Mouse (Mus musculus) forebrain, postnatal 0 days (tissue): ENCODE measurements at regions not wholly inside any gene's neighbourhood (a gene's known extent, or its start where the extent isn't known, plus 50 kb on each side); places are given as distances from the start of the nearest gene placed in this dataset.

Experiments used
- ATAC-seq: fragments of 200-750 bp; cut with Nextera tagmentation; 2 replicates; pipeline ENCODE4 v1.8.0; 2017; ENCODE audit warnings: mild to moderate bottlenecking, moderate library complexity
- DNase-seq: peaks from one replicate; pipeline ENCODE4 v3.0.0-alpha.2; 2015
- H3K27ac ChIP-seq: fragments of 300-500 bp; sonication (generic); 2 replicates; pipeline ENCODE4 v1.5.1; 2014; ENCODE audit warnings: low read depth, mild to moderate bottlenecking, antibody characterized with exemption, low read length, moderate library complexity, mixed read lengths
- H3K27me3 ChIP-seq: fragments of 300-500 bp; sonication (generic); 2 replicates; pipeline ENCODE4 v1.6.1; 2014; ENCODE audit warnings: mild to moderate bottlenecking, low read length, mixed read lengths; ENCODE audit not compliant: insufficient read depth
- H3K36me3 ChIP-seq: fragments of 300-500 bp; sonication (generic); 2 replicates; pipeline ENCODE4 v1.6.1; 2014; ENCODE audit warnings: mild to moderate bottlenecking, moderate library complexity; ENCODE audit not compliant: insufficient read depth
- H3K4me1 ChIP-seq: fragments of 300-500 bp; sonication (generic); 2 replicates; pipeline ENCODE4 v1.6.1; 2014; ENCODE audit warnings: antibody characterized with exemption; ENCODE audit not compliant: insufficient read depth
- H3K4me2 ChIP-seq: fragments of 300-500 bp; sonication (generic); 2 replicates; pipeline ENCODE4 v1.6.1; 2014; ENCODE audit warnings: low read depth, mild to moderate bottlenecking, moderate library complexity
- H3K4me3 ChIP-seq: fragments of 300-500 bp; sonication (generic); 2 replicates; pipeline ENCODE4 v1.5.1; 2014; ENCODE audit warnings: low read depth, low read length, mixed read lengths
- H3K9ac ChIP-seq: fragments of 300-500 bp; sonication (generic); 2 replicates; pipeline ENCODE4 v1.6.1; 2014; ENCODE audit warnings: mild to moderate bottlenecking
- H3K9me3 ChIP-seq: fragments of 300-500 bp; sonication (generic); 2 replicates; pipeline ENCODE4 v1.6.1; 2016; ENCODE audit warnings: low read length
- CTCF ChIP-seq: sonication (generic); IDR thresholded peaks from 2 replicates; pipeline ENCODE4 v1.5.1; 2016; ENCODE audit warnings: antibody characterized with exemption, control low read depth, low read depth
- WGBS: fragments of 180-500 bp; shearing (Covaris S2); extraction: QIAGEN DNeasy Blood & Tissue Kit; methylation state at CpG from one replicate; pipeline ENCODE4 v1.1.7; 2014; 5-methylcytosine and 5-hydroxymethylcytosine counted together

DNA sequence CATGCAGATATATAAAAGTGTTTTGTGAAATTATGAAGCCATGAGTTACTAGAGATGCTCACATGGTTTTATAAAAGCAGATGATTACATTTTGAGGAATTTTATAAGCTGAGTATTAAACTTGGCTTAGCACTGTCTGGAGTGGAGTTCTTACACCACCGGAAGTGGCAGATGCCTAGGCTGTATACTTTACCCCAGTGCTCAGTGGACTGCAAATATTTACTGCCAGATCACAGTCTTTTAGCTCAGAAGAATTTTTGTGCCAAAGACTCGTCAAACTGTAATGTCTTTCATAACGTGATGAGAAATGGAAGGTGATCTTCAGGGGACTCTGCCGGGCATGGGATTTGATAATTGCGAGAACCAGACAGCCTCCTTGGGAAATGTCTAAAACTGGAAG lies 136.1 kb upstream of the 9330182O14Rik start:
- Histone ChIP-seq H3K4me2 (no peak overlapping the region), H3K36me3 (no peaks in the 10 kb centered on the region), H3K4me1 (no peaks in the 10 kb centered on the region), H3K4me3 (no peak overlapping the region), H3K9ac (no peak overlapping the region), H3K9me3 (no peaks in the 10 kb centered on the region), H3K27me3 (no peaks in the 10 kb centered on the region), H3K27ac (no peak overlapping the region)
- ATAC-seq (no peak), DNase-seq (no peak)
- TF ChIP-seq CTCF, result no peak
- 76% methylated on average over 5 of the region's 5 CpGs for WGBS

DNA sequence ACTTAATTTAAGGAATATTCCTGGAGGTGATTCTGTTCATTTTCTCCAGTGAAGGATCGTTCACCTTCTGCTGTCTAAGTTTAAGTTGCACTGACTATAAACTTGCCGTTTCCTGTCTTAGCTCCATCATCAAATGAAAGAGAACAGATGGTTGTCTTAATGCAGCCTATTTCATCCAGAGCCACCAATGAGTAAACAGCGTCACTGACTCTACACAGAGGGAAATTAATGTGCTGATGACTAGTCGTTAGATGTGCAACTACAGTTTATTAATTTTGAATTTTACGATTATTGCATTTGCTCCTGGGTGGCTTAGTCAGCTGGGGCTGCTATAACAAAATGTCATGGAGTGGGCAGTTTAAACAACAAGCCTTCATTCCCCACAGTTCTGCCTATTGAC lies 134.1 kb upstream of the 9330182O14Rik start:
- no peaks in the 10 kb centered on the region for H3K4me1 ChIP-seq

DNA sequence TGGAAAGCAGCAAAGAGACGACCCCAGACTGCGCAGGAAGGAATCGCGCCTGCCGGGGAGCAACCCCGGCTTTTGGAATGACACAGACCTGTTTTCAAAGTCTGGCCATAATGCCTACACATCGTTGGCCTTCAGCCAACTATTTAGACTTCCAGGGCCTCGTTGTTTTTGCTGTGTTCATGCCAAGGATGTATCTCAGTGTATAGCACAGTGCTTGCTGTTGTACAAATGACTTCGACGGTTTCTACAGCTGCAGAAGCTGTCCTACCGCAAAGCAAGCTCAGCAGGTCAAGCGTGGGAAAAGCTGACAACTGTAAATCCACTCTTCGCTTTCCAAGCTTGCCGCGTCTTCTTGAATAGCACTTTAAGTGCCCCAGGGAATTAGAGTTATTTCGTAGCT lies 129.1 kb upstream of the 9330182O14Rik start:
- ATAC-seq (no peak), DNase-seq (no peak)
- 68% methylated on average over 16 of the region's 16 CpGs for WGBS
- no peaks in the 10 kb centered on the region for H3K36me3 ChIP-seq
- H3K27me3 ChIP-seq, result no peaks in the 10 kb centered on the region
- H3K4me2 ChIP-seq, result no peak overlapping the region
- no peak overlapping the region for H3K9ac ChIP-seq
- H3K4me3 ChIP-seq, result no peak overlapping the region
- H3K4me1 ChIP-seq, result no peaks in the 10 kb centered on the region
- H3K27ac ChIP-seq, result no peak overlapping the region
- no peak for TF ChIP-seq CTCF
- no peaks in the 10 kb centered on the region for H3K9me3 ChIP-seq

More for the DNA sequence above, 134.1 kb upstream of the 9330182O14Rik start:
- no peak overlapping the region for H3K27ac ChIP-seq
- H3K9ac ChIP-seq, result no peak overlapping the region
- no peak overlapping the region for H3K4me3 ChIP-seq
- TF ChIP-seq CTCF, result no peak
- 79% methylated on average over 5 of the region's 5 CpGs for WGBS
- no peak for DNase-seq
- H3K9me3 ChIP-seq, result no peaks in the 10 kb centered on the region
- H3K4me2 ChIP-seq, result no peak overlapping the region
- H3K36me3 ChIP-seq, result no peaks in the 10 kb centered on the region
- H3K27me3 ChIP-seq, result no peaks in the 10 kb centered on the region
- no peak for ATAC-seq

DNA sequence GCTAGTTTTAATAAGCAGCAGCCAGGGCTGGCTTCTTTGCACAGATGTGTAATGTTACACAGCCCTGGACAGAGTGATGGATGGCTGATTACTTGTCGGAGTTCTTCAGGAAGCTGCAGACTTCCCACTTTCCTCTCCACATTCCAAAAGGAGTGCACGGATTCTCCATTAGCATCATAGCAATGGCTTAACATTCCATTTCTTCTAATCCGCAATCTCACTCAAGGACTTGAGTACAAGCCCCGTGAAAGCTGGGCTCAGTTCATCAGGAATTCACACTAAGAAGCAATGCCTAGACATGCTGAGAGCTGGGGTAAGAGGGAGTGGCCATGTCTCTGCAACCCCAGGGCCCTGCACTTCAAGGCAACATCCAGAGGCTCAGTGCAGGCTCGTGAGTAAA lies 126.3 kb upstream of the 9330182O14Rik start:
- DNase-seq (no peak), ATAC-seq (no peak)
- Histone ChIP-seq H3K9me3 (no peaks in the 10 kb centered on the region), H3K4me3 (no peak overlapping the region), H3K27me3 (no peaks in the 10 kb centered on the region), H3K9ac (no peak overlapping the region), H3K27ac (no peak overlapping the region), H3K4me1 (no peaks in the 10 kb centered on the region), H3K4me2 (no peak overlapping the region), H3K36me3 (no peaks in the 10 kb centered on the region)
- WGBS, result 20% methylated on average over 5 of the region's 5 CpGs
- no peak for TF ChIP-seq CTCF

DNA sequence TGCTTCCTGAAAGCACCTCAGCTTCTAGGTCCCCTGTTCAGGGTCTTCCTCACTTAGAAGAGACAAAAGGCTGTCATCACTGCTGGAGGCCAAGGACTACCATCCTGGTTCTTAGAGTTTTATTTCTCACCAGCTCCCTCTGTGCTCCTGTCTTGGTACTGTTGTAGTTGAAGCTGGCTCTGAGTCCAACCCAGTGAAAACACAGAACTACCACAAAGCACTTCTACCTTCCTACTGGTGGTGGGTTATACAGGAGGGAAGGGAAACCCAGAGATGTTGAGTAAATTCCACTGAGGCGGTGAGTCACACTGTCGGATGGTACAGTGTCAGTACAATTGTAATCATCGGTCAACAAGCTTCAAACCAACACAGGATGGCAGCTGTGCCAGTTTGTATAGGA lies 120.3 kb upstream of the 9330182O14Rik start:
- no peak for TF ChIP-seq CTCF
- Histone ChIP-seq H3K4me2 (no peak overlapping the region), H3K4me3 (no peak overlapping the region), H3K27ac (no peak overlapping the region), H3K9me3 (no peaks in the 10 kb centered on the region), H3K27me3 (no peaks in the 10 kb centered on the region), H3K4me1 (0 out of 2 replicates have a peak, but pooled peaks cover 7% of the 10 kb centered on the region), H3K36me3 (no peaks in the 10 kb centered on the region), H3K9ac (no peak overlapping the region)
- no peak for ATAC-seq
- no peak for DNase-seq
- 94% methylated on average over 3 of the region's 3 CpGs for WGBS

DNA sequence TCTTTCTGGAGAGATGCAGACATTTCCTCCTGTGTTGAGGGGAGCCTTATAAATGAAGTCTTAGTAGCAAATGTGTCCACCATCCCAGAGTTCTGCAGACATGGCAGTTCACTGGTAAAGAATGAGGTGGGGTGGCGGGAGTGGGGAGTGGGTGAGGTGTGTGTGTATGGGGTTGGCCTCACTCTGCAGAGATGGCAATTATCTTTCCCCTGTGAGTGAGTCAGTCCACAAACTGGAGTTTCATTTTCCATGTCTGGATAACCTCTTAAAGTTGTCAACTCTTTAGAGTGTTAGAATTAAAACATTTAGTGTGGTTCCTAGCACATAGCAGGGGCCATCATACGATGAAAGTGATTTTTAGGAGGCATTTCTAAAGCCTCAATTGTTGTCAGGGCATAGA lies 117.1 kb upstream of the 9330182O14Rik start:
- ATAC-seq (no peak), DNase-seq (no peak)
- TF ChIP-seq CTCF, result no peak
- Histone ChIP-seq H3K4me2 (no peak overlapping the region), H3K27ac (no peak overlapping the region), H3K9me3 (no peaks in the 10 kb centered on the region), H3K9ac (no peak overlapping the region), H3K27me3 (no peaks in the 10 kb centered on the region), H3K4me1 (0 out of 2 replicates have a peak, but pooled peaks cover 7% of the 10 kb centered on the region), H3K4me3 (no peak overlapping the region), H3K36me3 (no peaks in the 10 kb centered on the region)
- WGBS, result 88% methylated on average over 2 of the region's 2 CpGs

DNA sequence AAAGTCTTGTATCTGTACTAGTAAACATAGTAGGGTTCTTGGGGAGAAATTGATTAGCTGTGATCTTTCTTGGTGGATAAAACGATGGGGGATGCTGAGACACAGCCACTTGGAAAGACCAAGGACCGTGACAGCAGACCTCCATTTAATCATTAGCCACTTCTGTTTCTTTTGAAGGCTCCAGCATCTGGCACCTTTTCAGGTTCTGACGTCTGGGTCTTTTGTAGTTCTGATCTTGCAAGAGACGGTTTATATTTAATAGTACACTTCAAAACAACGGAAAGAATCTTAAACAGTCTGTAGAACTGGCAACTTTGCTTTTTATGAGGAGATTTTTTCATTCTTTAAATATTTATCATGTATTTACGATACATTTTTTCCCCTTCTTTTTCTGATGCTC lies 116.6 kb upstream of the 9330182O14Rik start:
- no peaks in the 10 kb centered on the region for H3K9me3 ChIP-seq
- H3K27ac ChIP-seq, result no peak overlapping the region
- DNase-seq (no peak), ATAC-seq (no peak)
- no peaks in the 10 kb centered on the region for H3K27me3 ChIP-seq
- 0 out of 2 replicates have a peak, but pooled peaks cover 7% of the 10 kb centered on the region for H3K4me1 ChIP-seq
- WGBS, result 14% methylated on average over 6 of the region's 6 CpGs
- no peaks in the 10 kb centered on the region for H3K36me3 ChIP-seq
- H3K4me3 ChIP-seq, result no peak overlapping the region
- H3K4me2 ChIP-seq, result peak overlapping the region; percentile 17; the same call in 1 of the 2 replicates
- no peak overlapping the region for H3K9ac ChIP-seq
- no peak for TF ChIP-seq CTCF
